ENCODE assay signal across 18 mouse cellular contexts in the genomic region with DNA sequence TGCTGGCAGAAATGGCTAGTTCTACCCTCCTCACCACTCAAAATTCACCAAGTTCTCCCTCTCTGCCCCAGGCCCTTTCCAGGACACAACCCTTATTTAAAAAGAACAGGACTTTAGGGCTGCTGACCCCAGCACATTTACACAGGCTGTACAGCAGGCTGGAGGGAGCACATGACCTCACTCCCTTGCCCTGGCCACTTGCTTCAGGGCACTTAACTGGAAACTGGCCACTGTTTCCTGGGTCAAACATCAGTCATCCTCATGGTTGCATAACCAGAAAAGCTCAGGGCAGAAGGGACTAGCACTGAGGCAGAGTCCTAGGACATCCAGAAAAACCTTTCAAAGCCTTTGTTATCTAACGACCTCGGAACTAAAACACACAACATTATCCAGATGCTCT. TPM values are rescaled to one million over a fixed set of nuclear protein-coding genes. Genes with fewer than 3 reads are reported as not detected.
A peak's percentile ranks its signal among the peaks of the same experiment; 100 is the strongest.
DNase-seq lines count a peak whose midpoint lies in the region; ATAC-seq and TF ChIP-seq lines count a peak whose summit lies in the region.
"Had no signal": no experiment of that assay in that cellular context is flagged by ENCODE, and none has a peak within 500 bp of the region (broad histone marks: within the 10 kb centered on the region; RNA-seq: fewer than 3 reads in every experiment).

No protein-coding gene starts in this region.

- no peak for TF ChIP-seq CTCF in liver, adult 2 months (IDR thresholded peaks at IDR 0.05; ENCODE audit: low read depth, low read length)
- no peak for TF ChIP-seq CTCF in stomach, postnatal 0 days (IDR thresholded peaks at IDR 0.05; ENCODE audit: low read depth)

- H3K9me3 ChIP-seq in liver, embryonic 12.5 days (replicated peaks) = no peaks in the 10 kb centered on the region
- no peaks in the 10 kb centered on the region for H3K9me3 ChIP-seq in stomach, postnatal 0 days (ENCODE audit: control insufficient read depth, low read length)
- no peaks in the 10 kb centered on the region for H3K9me3 ChIP-seq in heart, embryonic 11.5 days (replicated peaks; ENCODE audit: control insufficient read depth, low read length)
- H3K9me3 ChIP-seq: heart, embryonic 15.5 days; hindbrain, embryonic 10.5 days; limb, embryonic 10.5 days had no signal

- TF ChIP-seq POLR2A in liver, adult 2 months (IDR thresholded peaks at IDR 0.05; ENCODE audit: extremely low read depth, insufficient read depth, low read length) = no peak

- H3K79me2 ChIP-seq in liver, adult 2 months (ENCODE audit: control insufficient read depth, insufficient read depth, low read length) = peaks cover 22% of the 10 kb centered on the region; the same call in 1 of the 2 replicates

- H3K4me1 ChIP-seq in liver, adult 2 months (ENCODE audit: control insufficient read depth, insufficient read depth, low read length) = peaks cover 28% of the 10 kb centered on the region
- no peaks in the 10 kb centered on the region; the same call in 1 of the 2 replicates for H3K4me1 ChIP-seq in liver, embryonic 12.5 days
- no peaks in the 10 kb centered on the region for H3K4me1 ChIP-seq in stomach, postnatal 0 days (replicated peaks; ENCODE audit: control insufficient read depth, insufficient read depth)
- peaks cover 10% of the 10 kb centered on the region for H3K4me1 ChIP-seq in heart, embryonic 11.5 days (ENCODE audit: control insufficient read depth, insufficient read depth, low read length)

- DNase-seq in liver, adult 2 months (ENCODE audit: extremely low read depth, low read depth, low spot score) = peak; percentile 98
- DNase-seq in liver = no peak
- DNase-seq in kidney, postnatal 10 days = peak; percentile 22
- no peak for DNase-seq in stomach, postnatal 0 days (ENCODE audit: low spot score)
- no peak for DNase-seq in left cerebral cortex, adult 8-10 months (ENCODE audit: low spot score in 2 of 2)
- DNase-seq: cerebellum, postnatal 25 days; forebrain, postnatal 0 days; gastrocnemius, adult 2 months; layer of hippocampus, postnatal 36 days; midbrain, embryonic 14.5 days; right cerebral cortex, adult 18-20 months; spleen, adult 18-20 months had no signal

- no peak overlapping the region for H3K4me3 ChIP-seq in liver, adult 2 months (ENCODE audit: insufficient read depth, low read depth, low read length)
- no peak overlapping the region for H3K4me3 ChIP-seq in liver, embryonic 12.5 days
- no peak overlapping the region for H3K4me3 ChIP-seq in stomach, postnatal 0 days (ENCODE audit: low read depth, low read length)
- H3K4me3 ChIP-seq in heart, embryonic 11.5 days (ENCODE audit: low read depth, low read length) = no peak overlapping the region
- H3K4me3 ChIP-seq: gastrocnemius, adult 2 months; heart, embryonic 15.5 days; hindbrain, embryonic 10.5 days; limb, embryonic 10.5 days had no signal

- peak; percentile 48 for ATAC-seq in liver, embryonic 12.5 days
- 0 out of 2 replicates have a peak, but pooled peaks have one; percentile 13 for ATAC-seq in stomach, postnatal 0 days (ENCODE audit: low FRiP score, low TSS enrichment)
- ATAC-seq in heart, embryonic 11.5 days (replicated peaks; ENCODE audit: insufficient number of reproducible peaks, low FRiP score, low TSS enrichment) = no peak
- ATAC-seq: forebrain, postnatal 0 days had no signal

- no peak for TF ChIP-seq EP300 in stomach, postnatal 0 days (optimal IDR thresholded peaks at IDR 0.05)

- WGBS in liver, adult 2 months = 21% methylated on average over 2 of the region's 2 CpGs
- 56% methylated on average over 2 of the region's 2 CpGs for WGBS in liver, embryonic 12.5 days (ENCODE audit: insufficient replicate concordance)
- 58% methylated on average over 2 of the region's 2 CpGs for WGBS in stomach, postnatal 0 days
- WGBS in heart, embryonic 11.5 days (ENCODE audit: insufficient replicate concordance) = 48% methylated on average over 2 of the region's 2 CpGs

- H3K4me2 ChIP-seq in liver, embryonic 12.5 days = no peak overlapping the region
- H3K4me2 ChIP-seq in stomach, postnatal 0 days (replicated peaks; ENCODE audit: low read depth) = no peak overlapping the region
- H3K4me2 ChIP-seq in heart, embryonic 11.5 days = no peak overlapping the region
- H3K4me2 ChIP-seq: heart, embryonic 15.5 days had no signal

- peaks cover 4% of the 10 kb centered on the region; the same call in 1 of the 2 replicates for H3K36me3 ChIP-seq in liver, adult 2 months (ENCODE audit: control insufficient read depth, insufficient read depth, low read length)
- no peaks in the 10 kb centered on the region for H3K36me3 ChIP-seq in liver, embryonic 12.5 days
- H3K36me3 ChIP-seq in stomach, postnatal 0 days (ENCODE audit: control insufficient read depth, insufficient read depth, low read length) = no peaks in the 10 kb centered on the region
- no peaks in the 10 kb centered on the region for H3K36me3 ChIP-seq in heart, embryonic 11.5 days (ENCODE audit: control insufficient read depth, insufficient read depth, low read length)
- H3K36me3 ChIP-seq: heart, embryonic 15.5 days; hindbrain, embryonic 10.5 days; limb, embryonic 10.5 days had no signal

- H3K27ac ChIP-seq in liver, adult 2 months (replicated peaks; ENCODE audit: insufficient read depth, low read depth, low read length) = peak overlapping the region; percentile 83
- H3K27ac ChIP-seq in liver, embryonic 12.5 days = no peak overlapping the region
- 0 out of 2 replicates have a peak overlapping the region, but pooled peaks have one; percentile 18 for H3K27ac ChIP-seq in stomach, postnatal 0 days (replicated peaks)
- no peak overlapping the region for H3K27ac ChIP-seq in heart, embryonic 11.5 days (ENCODE audit: low read depth, low read length)
- H3K27ac ChIP-seq: gastrocnemius, adult 2 months; hindbrain, embryonic 10.5 days; limb, embryonic 10.5 days; macrophage had no signal

- no peaks in the 10 kb centered on the region for H3K27me3 ChIP-seq in liver, adult 2 months (ENCODE audit: control insufficient read depth, insufficient read depth, low read length)
- H3K27me3 ChIP-seq in liver, embryonic 12.5 days (replicated peaks) = peaks cover 28% of the 10 kb centered on the region
- no peaks in the 10 kb centered on the region for H3K27me3 ChIP-seq in stomach, postnatal 0 days (ENCODE audit: control insufficient read depth, insufficient read depth, low read length)
- H3K27me3 ChIP-seq in heart, embryonic 11.5 days (ENCODE audit: control insufficient read depth, insufficient read depth, low read length) = peaks cover 12% of the 10 kb centered on the region

- H3K9ac ChIP-seq in liver, adult 2 months (ENCODE audit: low read depth, low read length) = no peak overlapping the region
- H3K9ac ChIP-seq in liver, embryonic 12.5 days = no peak overlapping the region
- H3K9ac ChIP-seq in stomach, postnatal 0 days (ENCODE audit: low read length) = no peak overlapping the region
- no peak overlapping the region for H3K9ac ChIP-seq in heart, embryonic 11.5 days (ENCODE audit: low read depth, low read length)
- H3K9ac ChIP-seq: forebrain, postnatal 0 days; heart, embryonic 15.5 days had no signal

RNA-seq across cellular contexts. Expression of gene Ripk4, which starts 5.3 kb away (rescaled TPM):
- 6.2 and 6.4 TPM in 2 replicates for total RNA-seq in liver, adult 2 months (2014; rRNA removed)
- polyA plus RNA-seq in liver, adult 2 months (2012; rRNA removed) = 3.1 and 3.6 TPM in 2 replicates
- polyA plus RNA-seq in liver, embryonic 12.5 days (2016; fragmentation: Nextera tagmentation; extraction: Ambion mirVana) = 2.4 and 2.5 TPM in 2 replicates
- 20.4 and 24.1 TPM in 2 replicates for polyA plus RNA-seq in stomach, postnatal 0 days (2015; fragmentation: Nextera tagmentation; extraction: Ambion mirVana)
- 1 to 10 TPM in 3 of 4 experiments, under 1 TPM in 1; 0.51 to 1.1 (median 1.0) TPM for total RNA-seq in left cerebral cortex, adult 8-10 months (2022)
- 1.7 and 2.0 TPM in 2 replicates for polyA plus RNA-seq in heart, embryonic 11.5 days (2014; fragmentation: Nextera tagmentation; extraction: Ambion mirVana)
- total RNA-seq: gastrocnemius, adult 2 months had no signal
- polyA plus RNA-seq: macrophage had no signal

Comparison
In these comparisons a context has a peak if more than half of its experiments do, and no peak if none do; other contexts are left out.
1. DNase-seq: peak in liver, adult 2 months (single experiment) and kidney, postnatal 10 days (single experiment); none in liver (single experiment), stomach, postnatal 0 days (single experiment) and left cerebral cortex, adult 8-10 months (0 of 2).
2. H3K27ac ChIP-seq: peak in liver, adult 2 months (single experiment) and stomach, postnatal 0 days (single experiment); none in liver, embryonic 12.5 days (single experiment) and heart, embryonic 11.5 days (single experiment).